Mouse (Mus musculus) left cerebral cortex, postnatal 10 days (tissue): ENCODE results near the gene Blnk. TPM values are rescaled to one million over a fixed set of nuclear protein-coding genes. Genes with fewer than 3 reads are reported as not detected.

Experiments used
- DNase-seq, 2 experiments: peaks; one replicate each; pipeline ENCODE4 v3.0.0; 2021 to 2022; ENCODE audit warnings: low spot score in 2 of 2, mixed read lengths in 1 of 2; ENCODE audit errors: extremely low spot score in 1 of 2
- intact Hi-C: fragments of 180-260 bp; cut with DNase I; formaldehyde crosslinking; loops from one replicate; pipeline ENCODE4 v1.15.1; 2025
- total RNA-seq, 2 experiments: library from RNA; stranded (reverse); gene quantifications; 2 replicates each; pipeline ENCODE4 v1.2.3; 2021

Gene Blnk
- total RNA-seq, 2 experiments from 2014 or later = 3.0 TPM

DNA sequence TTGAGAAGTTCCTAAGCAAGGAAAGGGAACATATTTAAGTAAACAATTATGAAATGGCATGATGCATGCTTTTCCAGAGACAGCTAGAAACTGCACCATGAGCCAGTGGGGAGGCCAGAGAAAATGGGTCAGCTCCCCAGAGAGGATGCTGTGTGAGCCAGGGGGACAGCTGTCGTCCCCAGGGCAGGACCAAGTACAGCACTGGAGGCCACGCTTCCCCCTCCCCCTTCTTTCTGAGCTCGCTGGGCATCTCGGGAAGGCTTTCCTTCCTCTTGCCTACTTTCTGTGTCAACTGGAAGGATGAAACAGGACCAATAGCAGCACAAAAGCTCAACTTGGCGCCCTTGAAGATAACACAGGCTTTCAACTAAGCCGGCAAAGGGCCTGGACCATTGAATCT is 13.0 kb upstream of the Blnk start:
- intact Hi-C loops = no loop called here
- DNase-seq = peak in 1 of 2 experiments; percentile 57

DNA sequence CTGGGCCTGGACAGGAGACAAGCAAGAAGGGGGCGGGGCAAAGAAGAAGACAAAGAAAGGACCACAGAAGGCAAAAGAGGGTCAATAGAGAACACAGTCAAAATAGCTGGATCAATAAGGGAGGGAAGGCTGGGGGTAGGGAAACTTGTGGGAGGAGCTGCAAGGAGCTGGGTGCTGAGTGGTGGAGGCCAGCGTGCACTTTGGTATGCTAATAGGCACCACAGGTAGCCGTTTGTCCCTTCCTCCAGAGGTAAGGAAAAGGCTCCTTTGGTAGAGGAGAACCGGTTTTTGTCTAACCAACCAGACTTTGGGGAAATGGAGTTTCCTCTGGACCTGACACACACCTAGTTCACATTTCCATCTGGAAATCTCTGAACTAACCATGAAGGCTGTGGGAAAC is 12.3 kb upstream of the Blnk start:
- intact Hi-C loops = no loop called here
- no peak for DNase-seq

DNA sequence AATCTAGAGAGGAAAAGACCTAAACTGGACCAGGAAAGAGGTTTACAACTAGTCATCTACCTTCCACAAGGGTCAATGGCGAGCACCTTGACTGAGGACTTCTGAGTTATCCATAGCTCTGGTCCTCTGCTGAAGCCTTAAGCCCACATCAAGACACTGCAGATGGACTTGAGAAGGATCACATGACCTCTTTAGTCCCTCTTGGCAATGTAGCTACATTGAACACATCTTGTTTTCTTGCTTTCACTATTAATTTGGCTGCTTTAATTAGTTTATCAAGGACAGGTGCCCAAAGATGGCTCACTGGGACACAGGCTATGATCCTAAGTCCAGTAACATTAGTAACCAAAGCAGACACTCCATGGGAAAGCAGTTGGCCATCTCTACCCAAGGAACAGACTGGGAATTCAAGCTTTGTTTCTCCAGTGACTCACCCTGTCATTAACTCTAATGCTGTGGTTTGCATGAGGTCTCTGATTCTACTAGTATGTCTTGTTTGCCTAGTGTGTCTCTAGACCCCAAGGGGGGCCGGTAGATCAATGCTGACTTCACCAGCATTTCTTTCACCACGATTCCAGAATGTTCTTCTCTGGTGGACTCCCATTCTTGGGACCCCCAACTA is 9.5 kb upstream of the Blnk start:
- intact Hi-C loops = no loop called here
- DNase-seq = no peak

DNA sequence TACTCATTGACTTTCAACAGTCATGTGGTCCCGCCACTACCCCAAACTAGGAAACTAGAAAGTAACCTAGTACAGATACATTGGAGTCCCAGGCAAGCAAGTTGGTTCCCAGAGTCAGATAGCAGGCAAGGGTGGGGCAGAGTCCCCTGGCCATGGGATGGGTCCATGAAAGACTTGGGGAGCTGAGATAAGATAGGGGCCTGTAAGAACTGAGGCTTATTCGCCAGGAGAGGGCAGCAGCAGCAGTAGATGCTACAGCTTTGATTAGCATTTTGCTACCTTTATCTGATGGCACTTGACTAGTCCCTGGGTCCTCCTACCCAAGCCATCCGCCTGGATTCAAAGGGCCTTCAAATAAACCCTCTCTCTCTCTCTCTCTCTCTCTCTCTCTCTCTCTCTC is 5.2 kb upstream of the Blnk start:
- intact Hi-C loops = no loop called here
- no peak for DNase-seq

DNA sequence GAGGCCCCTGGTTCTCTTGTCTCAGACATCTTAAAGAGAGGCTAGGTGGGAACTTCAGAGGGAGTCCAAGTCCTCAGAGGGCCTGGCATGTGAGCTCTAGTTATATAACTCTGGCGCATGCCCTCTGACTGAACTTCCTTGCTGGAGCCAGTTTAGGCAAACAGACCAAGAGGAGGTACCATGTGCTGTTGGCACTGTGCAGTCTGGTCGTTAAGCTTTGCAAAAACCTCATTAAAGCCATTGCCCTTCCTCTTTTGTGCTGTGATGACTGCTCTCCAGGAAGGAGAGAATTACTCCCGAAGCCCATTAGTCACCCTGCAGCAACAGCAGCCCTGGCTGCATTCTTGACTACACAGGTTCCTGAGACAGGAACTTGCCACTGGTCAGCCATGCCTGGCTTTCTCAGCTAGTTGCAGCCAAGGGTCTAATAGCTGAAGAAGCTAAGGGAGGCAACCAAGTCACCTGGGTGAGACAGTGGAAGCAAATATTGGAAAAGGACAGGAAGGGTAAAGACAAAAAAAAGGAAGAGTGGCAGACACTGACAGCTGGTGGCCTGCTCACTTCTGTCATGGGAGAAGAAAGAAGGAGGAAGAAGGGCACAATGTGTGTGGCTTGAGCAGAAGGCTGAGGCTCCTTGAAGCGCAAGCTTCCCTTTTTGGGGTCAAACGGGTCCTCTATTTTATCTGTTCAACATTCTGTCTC is 4.3 kb upstream of the Blnk start:
- DNase-seq = no peak
- intact Hi-C loops = no loop called here

DNA sequence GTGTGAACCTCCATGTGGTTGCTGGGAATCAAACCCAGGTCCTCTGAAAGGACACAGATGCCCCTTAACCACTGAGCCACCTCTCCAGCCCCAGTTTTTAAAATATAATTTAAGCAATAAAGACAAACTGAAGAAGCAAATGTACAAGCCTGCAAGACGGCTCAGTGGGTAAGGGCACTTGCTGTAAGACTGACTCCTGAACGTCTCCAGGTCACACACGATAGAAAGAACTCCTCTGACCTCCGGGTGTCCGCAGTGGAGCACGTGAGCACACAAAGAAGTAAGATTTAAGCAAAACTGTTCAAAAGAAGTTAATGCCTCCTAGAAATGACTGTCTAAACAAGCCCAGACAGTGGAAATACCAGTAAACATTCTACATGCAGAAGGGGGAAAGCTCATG is 2.4 kb upstream of the Blnk start:
- DNase-seq = no peak
- intact Hi-C loops = no loop called here

DNA sequence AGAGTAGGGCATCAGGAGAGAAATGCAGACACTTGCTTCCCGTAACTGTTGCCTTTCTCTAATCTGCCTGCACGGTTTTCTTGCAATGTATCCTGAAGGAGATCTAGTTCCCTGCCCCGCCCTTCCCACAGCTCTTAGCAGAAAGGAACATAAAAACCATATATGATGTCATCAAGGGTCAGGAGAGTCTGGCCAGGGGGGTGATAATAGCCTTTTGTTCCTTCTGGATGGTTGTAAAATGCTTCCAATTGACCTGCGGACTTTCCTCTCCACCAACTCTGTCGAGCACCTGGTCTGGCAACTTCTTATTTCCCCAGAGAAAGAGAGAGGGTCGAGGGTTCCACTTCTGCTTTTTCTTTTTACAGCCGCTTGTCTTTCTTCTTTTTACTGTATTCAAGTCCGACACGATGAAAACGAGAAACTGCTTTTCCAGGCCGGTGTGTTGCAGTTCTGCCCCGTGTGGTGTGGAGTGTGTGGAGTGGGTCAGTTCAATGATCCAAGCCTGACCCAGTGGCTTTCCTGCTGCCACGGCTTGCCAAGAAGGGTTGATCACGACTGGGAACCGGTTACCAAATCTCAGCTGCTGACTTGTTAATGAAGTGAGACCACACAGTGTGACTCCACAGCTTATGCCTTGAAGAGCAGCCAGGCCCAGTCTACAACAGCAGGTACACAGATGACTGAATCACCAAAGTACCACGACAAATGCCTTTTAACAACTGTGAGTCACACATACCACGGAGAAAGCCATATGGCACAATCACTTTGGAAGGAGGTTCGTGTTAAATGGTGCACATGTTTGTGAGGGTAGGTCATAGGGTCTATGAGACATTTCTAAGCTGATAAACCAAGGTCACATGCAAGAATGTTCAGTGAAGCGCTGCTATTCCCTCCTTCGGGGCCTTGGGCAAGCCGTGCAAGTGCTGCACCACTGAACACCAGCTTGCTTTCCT is 1.4 kb upstream of the Blnk start:
- intact Hi-C loops = no loop called here
- DNase-seq = no peak

DNA sequence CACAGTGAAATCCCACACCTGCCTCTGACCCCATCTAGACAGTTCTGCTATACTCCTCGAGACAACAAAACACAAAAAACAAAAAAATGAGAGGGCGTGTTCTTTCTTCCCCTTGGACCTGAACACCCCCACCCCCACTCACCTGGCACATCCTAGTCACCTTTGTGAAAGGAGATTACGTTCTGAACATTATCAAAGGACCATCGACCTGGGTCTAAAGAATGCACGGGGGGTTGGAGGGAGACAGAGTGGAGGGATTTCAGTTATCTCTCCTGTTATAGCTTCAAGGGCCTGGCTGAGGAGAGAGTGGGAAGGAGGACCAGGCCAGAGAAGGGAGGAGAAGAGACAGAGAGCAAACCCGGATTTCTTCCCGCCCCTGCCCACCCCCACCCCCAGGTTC is 576 bp upstream of the Blnk start:
- intact Hi-C loops = no loop called here
- DNase-seq = no peak

DNA sequence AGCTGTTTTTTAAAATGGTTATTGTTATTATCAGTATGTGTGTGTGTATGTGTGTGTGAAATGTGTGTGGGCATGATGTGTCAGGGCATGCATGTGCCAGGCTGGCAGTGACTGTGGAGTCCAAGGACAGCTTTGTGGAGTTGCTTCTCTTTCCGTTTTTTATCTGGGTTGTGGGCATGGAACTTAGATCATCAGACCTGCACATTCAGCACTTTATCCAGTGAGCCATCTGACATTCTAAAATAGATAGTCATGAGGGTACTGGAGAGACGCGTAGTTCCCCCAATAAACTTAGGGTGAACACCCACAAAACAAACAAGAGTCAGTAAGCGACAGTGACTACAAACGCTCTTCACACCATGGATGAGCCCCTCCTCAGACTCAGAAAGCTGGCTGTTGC is 979 bp downstream of the Blnk start:
- DNase-seq = no peak
- intact Hi-C loops = no loop called here

DNA sequence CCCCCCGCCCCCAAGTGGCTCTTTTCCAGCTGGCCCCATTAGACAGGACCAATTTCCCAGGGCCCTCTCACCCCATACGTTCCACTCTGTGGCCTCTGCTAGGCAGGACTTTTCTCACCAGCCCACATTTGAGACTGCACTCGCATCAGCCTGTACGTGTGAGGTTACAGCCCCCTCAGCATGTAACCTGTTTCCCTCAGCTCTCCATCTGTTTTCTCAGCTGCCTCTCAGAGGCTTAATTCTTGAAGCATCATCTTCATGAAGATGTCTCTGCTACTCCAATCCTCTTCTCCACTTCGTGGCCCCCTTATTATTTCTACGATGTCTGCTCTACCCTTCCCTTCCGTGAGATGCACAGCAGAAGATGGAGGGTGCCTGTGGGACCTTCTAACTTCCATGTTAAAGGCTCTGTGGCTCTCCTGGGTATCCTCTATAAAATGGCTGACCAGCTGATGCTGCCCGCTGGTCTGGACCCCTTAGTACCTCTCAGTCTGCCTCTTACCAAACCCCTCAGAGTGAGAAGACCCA is 1.8 kb downstream of the Blnk start:
- intact Hi-C loops = no loop called here
- no peak for DNase-seq

DNA sequence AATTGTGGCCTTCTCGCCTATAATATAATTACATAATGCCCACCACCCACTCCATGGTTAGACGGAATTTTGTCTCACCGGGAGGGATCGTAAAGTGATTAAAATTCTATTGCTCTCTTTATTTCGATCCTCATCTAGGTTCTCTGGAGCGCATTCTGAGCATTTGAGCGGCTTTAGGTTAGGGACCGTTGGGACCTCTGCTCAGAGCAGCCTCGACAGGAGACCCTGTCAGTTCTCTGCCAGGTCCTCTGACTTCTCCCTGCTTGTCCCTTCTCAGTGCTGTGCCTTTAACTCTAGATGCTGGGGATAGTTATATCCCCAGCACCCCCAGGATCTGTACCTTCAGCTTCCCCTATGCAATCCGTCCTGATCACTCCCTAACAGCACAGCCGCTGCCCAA is 2.2 kb downstream of the Blnk start:
- intact Hi-C loops = no loop called here
- no peak for DNase-seq

DNA sequence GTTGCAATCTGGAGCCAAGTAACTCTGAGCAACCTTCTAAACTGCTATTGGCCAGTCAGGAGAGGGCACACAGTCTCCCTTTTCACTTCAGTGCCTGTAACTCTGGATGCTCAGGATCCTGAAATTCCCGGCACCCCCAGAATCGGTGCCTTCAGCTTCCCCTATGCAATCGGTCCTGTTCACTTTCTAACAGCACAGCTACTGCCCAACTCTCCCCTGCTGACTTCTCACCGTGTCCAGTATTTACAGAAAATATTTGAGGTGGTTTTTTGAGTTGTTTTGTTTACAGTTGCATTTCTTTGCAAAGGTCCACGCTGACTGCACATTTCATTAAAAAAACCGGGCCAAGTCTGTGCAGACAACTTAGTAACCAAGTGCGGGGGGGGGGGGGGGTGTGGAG is 2.7 kb downstream of the Blnk start:
- intact Hi-C loops = no loop called here

DNA sequence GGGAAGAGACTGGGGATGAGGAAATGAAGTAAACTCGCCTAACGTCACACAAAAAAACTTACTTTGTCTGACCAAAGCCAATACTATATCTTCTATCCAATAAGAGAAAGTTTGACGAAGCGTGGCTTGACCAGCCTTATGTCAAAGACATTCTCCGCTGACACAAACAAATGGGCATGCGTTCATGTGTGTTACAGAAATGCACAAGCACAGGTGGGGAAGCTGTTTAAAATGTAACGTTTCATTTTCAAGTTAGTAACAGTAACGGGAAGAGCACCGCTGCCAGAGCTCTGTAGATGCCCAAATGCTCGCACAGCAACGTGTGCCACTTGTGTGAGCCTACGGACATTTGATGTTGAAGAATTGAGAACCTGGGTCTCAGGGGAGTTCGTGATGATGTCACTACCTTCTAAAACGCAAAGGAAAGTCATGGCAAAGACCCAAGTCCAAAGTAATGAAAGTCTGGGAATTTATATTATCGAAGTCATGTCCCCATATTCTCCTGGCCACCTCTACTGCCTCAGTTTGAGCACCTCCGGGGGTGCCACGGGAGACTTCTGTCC is 3.5 kb downstream of the Blnk start:
- intact Hi-C loops = no loop called here
- no peak for DNase-seq

More for the DNA sequence above, 2.7 kb downstream of the Blnk start:
- DNase-seq = no peak

DNA sequence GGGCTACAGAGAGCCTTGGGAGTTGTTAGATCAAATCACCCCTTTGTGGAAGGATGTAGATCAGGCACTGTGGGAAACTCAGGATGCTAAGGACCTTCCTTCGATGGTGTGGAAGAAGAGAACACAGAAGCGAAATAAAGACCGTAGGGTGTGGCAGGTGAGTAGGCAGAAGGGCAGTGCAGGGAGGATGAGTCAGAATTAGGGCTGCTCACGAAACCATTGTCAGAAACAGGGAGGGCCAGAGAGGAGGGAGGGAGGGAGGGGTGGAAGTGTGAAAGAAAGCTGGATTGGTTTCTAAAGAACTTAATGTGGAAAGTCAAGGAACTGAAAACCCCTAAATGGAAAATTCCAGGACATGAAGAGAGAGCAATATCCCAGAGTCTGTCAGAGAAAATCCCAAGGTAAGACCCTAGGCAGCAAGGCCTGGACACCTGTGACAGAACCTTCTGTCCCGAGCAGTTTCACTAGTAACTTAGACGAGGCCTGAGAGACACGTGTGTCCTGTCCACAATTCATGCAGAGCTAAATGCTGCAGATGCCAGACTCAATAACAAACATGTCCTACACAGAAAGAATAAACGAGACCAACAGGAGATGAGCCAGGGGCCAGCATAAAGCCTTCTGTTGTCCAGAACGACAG is 4.3 kb downstream of the Blnk start:
- intact Hi-C loops = no loop called here
- no peak for DNase-seq

DNA sequence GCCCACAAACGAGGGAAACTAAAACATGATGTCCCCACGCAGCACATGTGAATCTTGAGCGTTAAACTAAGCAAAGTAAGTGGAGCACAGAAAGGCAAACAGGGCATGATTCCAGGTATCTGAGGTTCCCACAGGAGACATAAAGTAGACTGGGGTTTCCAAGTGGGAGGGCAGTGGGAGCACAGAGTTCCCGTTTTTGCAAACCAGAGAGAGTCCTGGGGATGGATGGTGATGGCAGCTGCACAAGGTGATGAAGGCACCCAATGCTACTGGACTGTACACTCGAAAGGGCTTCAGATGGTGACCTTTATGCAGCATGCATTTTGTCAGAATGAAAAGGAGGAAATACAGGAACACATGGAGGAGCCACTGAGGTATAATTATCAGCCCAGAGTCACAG is 5.5 kb downstream of the Blnk start:
- intact Hi-C loops = no loop called here
- DNase-seq = no peak

DNA sequence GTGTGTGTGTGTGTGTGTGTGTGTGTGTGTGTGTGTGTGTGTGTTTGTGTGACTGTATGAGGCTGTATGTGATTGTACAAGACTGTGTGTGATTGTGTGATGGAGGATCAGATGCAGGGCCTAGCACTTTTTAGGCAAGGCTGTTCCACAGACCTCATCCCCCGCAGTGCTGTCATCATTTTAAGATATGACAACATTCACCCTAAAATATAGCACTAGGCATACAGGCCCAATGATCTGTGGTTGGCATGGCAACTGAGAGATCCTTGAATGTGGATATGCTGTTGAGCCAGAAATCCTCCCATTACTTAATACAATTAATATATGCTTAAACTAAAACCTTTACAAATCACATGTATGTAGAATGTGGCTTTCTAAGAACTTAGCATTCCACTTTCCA is 9.8 kb downstream of the Blnk start:
- DNase-seq = peak in 1 of 2 experiments; percentile 34
- intact Hi-C loops = no loop called here

DNA sequence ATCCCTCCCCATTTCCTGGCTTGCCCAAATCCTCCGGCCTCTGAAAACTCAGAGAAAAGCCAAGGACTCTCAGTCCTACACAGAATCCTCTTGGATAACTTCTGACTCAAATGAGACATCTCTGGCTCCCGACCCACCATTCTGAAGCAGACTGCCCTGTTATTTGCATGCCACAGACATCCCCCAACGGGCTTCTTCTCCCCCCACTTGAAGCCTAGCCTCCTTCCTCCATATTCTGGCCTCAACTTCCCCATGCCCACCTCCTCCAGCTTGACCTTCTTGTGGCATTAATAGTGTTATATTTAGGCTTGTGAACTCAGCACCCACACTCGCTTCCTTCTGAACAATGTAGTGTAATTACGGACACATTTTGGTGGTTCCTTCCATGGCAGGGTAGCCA is 13.7 kb downstream of the Blnk start:
- DNase-seq = no peak
- intact Hi-C loops = no loop called here

DNA sequence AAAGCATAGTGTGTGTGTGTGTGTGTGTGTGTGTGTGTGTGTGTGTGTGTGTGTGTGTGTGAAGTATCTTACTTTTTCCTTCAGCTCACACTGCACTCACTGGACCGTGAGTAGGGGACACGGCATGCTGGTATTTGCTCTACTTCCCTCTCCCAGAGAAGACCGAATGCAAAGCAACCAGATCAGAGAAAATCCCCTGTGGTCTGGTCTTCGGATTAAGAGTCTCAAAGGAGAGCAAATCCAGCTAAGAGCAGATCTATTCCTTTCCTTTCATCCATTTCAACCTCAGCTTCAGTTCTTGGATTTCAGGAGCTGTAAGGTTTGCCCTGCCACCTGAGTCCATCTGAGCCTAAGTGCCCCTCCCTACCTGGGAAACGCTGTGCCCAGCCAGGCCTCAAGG is 16.3 kb downstream of the Blnk start:
- intact Hi-C loops = no loop called here
- no peak for DNase-seq
